Mouse (Mus musculus) heart, adult 2 months (tissue): Measurements from ENCODE around the gene Srp68. TPM values are rescaled to one million over a fixed set of nuclear protein-coding genes. Genes with fewer than 3 reads are reported as not detected.

ENCODE experiments used
- DNase-seq, 2 experiments: peaks; one replicate each; pipeline ENCODE4 v3.0.0; 2021
- H3K27ac ChIP-seq: fragments of 200-600 bp; 2 replicates; pipeline ENCODE4 v1.8.1; 2022
- H3K27me3 ChIP-seq: fragments of 200-500 bp; 2 replicates; pipeline ENCODE4 v1.6.1; 2012; ENCODE audit warnings: mild to moderate bottlenecking, low read length, inconsistent platforms, mixed read lengths; ENCODE audit not compliant: control insufficient read depth, insufficient read depth
- H3K36me3 ChIP-seq: fragments of 200-500 bp; 2 replicates; pipeline ENCODE4 v1.6.1; 2012; ENCODE audit warnings: low read length, inconsistent platforms; ENCODE audit not compliant: control insufficient read depth, insufficient read depth
- H3K4me1 ChIP-seq: fragments of 200-500 bp; 2 replicates; pipeline ENCODE4 v1.6.1; 2011; ENCODE audit warnings: low read length; ENCODE audit not compliant: control insufficient read depth, insufficient read depth
- H3K4me3 ChIP-seq: fragments of 200-600 bp; 2 replicates; pipeline ENCODE4 v1.8.1; 2022
- H3K79me2 ChIP-seq: fragments of 200-500 bp; replicated peaks from 2 replicates; pipeline ENCODE4 v1.6.1; 2012; ENCODE audit warnings: mild to moderate bottlenecking, inconsistent platforms, low read length, moderate library complexity, mixed read lengths; ENCODE audit not compliant: control insufficient read depth, insufficient read depth
- H3K9ac ChIP-seq: fragments of 200-500 bp; 2 replicates; pipeline ENCODE4 v1.6.1; 2012; ENCODE audit warnings: low read depth, mild to moderate bottlenecking, control low read depth, inconsistent platforms, low read length, mixed read lengths
- CTCF ChIP-seq: fragments of 200-600 bp; IDR thresholded peaks from 2 replicates; pipeline ENCODE4 v1.8.1; 2022; ENCODE audit warnings: antibody characterized with exemption, mild to moderate bottlenecking, moderate library complexity
- EP300 ChIP-seq: fragments of 200-500 bp; IDR thresholded peaks from 2 replicates; pipeline ENCODE4 v1.6.1; 2011; ENCODE audit warnings: low read depth, low read length, control low read depth; ENCODE audit not compliant: insufficient read depth
- POLR2A ChIP-seq: fragments of 200-500 bp; IDR thresholded peaks from 2 replicates; pipeline ENCODE4 v1.6.1; 2011; ENCODE audit warnings: mild to moderate bottlenecking, low read depth, low read length, control low read depth; ENCODE audit not compliant: insufficient read depth
- WGBS: fragments of 180-500 bp; shearing (Covaris S2); methylation state at CpG from one replicate; pipeline ENCODE4 v1.1.7; 2018; 5-methylcytosine and 5-hydroxymethylcytosine counted together
- intact Hi-C: fragments of 180-260 bp; cut with DNase I; formaldehyde crosslinking; loops from one replicate; pipeline ENCODE4 v1.15.1; 2025
- polyA plus RNA-seq: library from polyadenylated mRNA; depleted of rRNA; stranded (reverse); fragments of >200 nt; gene quantifications from 2 replicates; pipeline ENCODE4 v1.2.3, GENCODE M21; 2012
- total RNA-seq, 2 experiments: library from RNA; stranded (reverse); gene quantifications; 2 replicates each; pipeline ENCODE4 v1.2.3; 2021

The Srp68 gene
- total and polyA plus RNA-seq, 3 experiments, result 40.0 to 71.2 (median 61.5) TPM

DNA sequence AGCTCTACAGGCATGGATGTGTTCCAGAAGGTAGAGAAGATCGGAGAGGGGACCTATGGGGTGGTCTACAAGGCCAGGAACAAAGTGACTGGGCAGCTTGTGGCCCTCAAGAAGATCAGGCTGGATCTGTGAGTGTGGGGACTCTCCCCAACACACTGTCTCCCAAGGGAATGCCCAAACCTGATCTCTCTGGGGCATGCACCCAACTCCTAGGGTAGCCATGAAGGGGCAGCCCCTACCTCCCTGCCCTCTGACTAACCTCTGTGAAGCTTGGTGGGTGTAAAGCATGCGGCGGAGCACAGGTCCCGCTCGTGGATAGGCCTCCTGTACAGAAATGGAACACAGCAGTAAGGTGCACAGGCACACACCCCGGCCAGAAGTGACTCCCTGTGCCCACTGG is 58.0 kb downstream of the Srp68 start:
- intact Hi-C loops, result loop anchor here (5.0 kb wide), 1 partner anchor 134 kb away; no protein-coding TSS in a partner anchor
- H3K36me3 ChIP-seq, result no peaks in the 10 kb centered on the region
- 94% methylated on average over 6 of the region's 6 CpGs for WGBS
- no peak overlapping the region for H3K27ac ChIP-seq
- DNase-seq, result no peak
- no peaks in the 10 kb centered on the region for H3K27me3 ChIP-seq
- H3K79me2 ChIP-seq, result no peaks in the 10 kb centered on the region
- no peak overlapping the region for H3K4me3 ChIP-seq
- peaks cover 20% of the 10 kb centered on the region for H3K4me1 ChIP-seq
- no peak overlapping the region for H3K9ac ChIP-seq
- TF ChIP-seq EP300 (no peak), CTCF (no peak), POLR2A (no peak)

DNA sequence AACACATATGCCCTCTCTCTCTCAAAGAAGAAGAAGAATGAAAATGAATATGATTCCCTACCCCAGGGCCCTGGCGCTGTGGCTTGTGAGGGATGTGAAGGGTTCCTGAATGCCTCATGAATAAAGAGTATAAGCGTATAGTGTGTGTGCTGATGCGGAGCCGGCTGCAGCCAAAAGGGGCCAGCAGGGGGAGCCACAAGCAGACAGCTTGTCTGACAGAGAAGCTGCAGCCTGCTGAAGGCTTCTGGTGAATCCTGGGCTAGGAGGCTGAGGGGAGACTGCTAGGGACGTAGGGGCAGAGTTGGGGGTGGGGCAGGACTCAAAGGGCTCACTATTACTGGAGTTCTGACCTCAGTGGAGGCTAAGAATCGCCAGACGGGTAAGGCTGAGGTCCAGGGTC is 58.8 kb downstream of the Srp68 start:
- intact Hi-C loops, result loop anchor here (5.0 kb wide), 1 partner anchor 133 kb away; no protein-coding TSS in a partner anchor
- no peak overlapping the region for H3K27ac ChIP-seq
- H3K9ac ChIP-seq, result no peak overlapping the region
- DNase-seq, result no peak
- 93% methylated on average over 7 of the region's 7 CpGs for WGBS
- H3K4me1 ChIP-seq, result peaks cover 20% of the 10 kb centered on the region
- H3K36me3 ChIP-seq, result no peaks in the 10 kb centered on the region
- no peak overlapping the region for H3K4me3 ChIP-seq
- TF ChIP-seq POLR2A (no peak), CTCF (peak; percentile 44)
- H3K27me3 ChIP-seq, result no peaks in the 10 kb centered on the region
- no peaks in the 10 kb centered on the region for H3K79me2 ChIP-seq

GRCm38 (mm10) chr11:116213877-116214510 is 60.0 kb downstream of the Srp68 start:
- 78% methylated on average over 13 of the region's 13 CpGs for WGBS
- intact Hi-C loops, result no loop called here
- Histone ChIP-seq H3K4me3 (no peak overlapping the region), H3K36me3 (no peaks in the 10 kb centered on the region), H3K27ac (no peak overlapping the region), H3K27me3 (no peaks in the 10 kb centered on the region), H3K4me1 (peaks cover 14% of the 10 kb centered on the region), H3K9ac (no peak overlapping the region), H3K79me2 (no peaks in the 10 kb centered on the region)
- DNase-seq, result no peak
- TF ChIP-seq CTCF (no peak), EP300 (no peak), POLR2A (no peak)

- 94% methylated on average over 6 of the region's 6 CpGs for WGBS
- DNase-seq, result no peak
- Histone ChIP-seq H3K36me3 (no peaks in the 10 kb centered on the region), H3K4me3 (no peak overlapping the region), H3K79me2 (no peaks in the 10 kb centered on the region), H3K4me1 (peaks cover 4% of the 10 kb centered on the region), H3K27ac (no peak overlapping the region), H3K27me3 (no peaks in the 10 kb centered on the region), H3K9ac (no peak overlapping the region)
- TF ChIP-seq CTCF, result no peak
- no peak for TF ChIP-seq POLR2A
- no peak for TF ChIP-seq EP300
- intact Hi-C loops, result no loop called here
These were observed 61.2 kb downstream of the Srp68 start for GRCm38 (mm10) chr11:116212847-116213246.

DNA sequence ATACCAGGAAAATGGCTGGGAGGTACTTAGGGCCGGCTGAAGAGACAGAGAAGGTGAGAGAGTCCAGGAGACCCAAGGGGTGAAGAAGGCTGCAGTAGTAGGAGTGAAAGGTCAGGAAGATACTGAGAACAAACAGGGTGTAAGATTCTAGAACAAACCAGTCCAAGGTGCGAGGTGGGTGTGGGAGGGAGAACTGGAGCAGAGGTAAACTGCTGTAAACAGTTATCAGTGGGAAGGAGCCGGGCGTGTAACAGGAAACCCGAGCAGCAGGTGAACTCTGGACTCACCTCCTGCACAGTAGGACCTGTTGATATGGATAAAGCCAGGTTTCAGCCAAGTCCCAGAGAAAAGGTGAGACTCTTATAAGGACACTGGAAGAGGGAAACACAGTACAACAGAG is 63.3 kb downstream of the Srp68 start:
- Histone ChIP-seq H3K79me2 (no peaks in the 10 kb centered on the region), H3K4me3 (no peak overlapping the region), H3K27ac (no peak overlapping the region), H3K27me3 (no peaks in the 10 kb centered on the region), H3K36me3 (no peaks in the 10 kb centered on the region), H3K4me1 (no peaks in the 10 kb centered on the region), H3K9ac (no peak overlapping the region)
- no peak for DNase-seq
- 71% methylated on average over 5 of the region's 5 CpGs for WGBS
- TF ChIP-seq CTCF (no peak), EP300 (no peak), POLR2A (no peak)
- intact Hi-C loops, result no loop called here

DNA sequence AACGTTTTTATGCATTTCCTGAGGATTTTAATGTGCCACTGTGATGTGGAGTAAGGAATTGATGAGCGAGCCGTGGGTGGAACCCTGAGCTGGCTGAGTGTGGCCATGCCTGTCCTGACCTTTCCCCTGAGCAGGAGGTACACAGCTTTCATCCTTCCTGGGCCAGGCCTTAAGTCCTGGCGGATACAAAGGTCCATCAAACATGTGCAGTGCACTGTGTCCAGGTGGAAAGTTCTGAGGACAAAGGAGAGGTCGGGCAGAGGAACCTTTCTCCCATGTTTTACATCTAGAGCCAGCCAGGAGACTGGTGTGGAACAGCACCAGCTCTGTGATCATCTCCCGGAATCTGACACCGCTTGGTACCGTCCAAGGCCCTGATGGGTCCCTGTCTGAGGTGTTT is 64.8 kb downstream of the Srp68 start:
- no peaks in the 10 kb centered on the region for H3K79me2 ChIP-seq
- no peak overlapping the region for H3K4me3 ChIP-seq
- WGBS, result 78% methylated on average over 8 of the region's 8 CpGs
- intact Hi-C loops, result no loop called here
- no peak overlapping the region for H3K27ac ChIP-seq
- no peak for DNase-seq
- no peak for TF ChIP-seq EP300
- no peak for TF ChIP-seq CTCF
- TF ChIP-seq POLR2A, result no peak
- no peak overlapping the region for H3K9ac ChIP-seq
- H3K36me3 ChIP-seq, result no peaks in the 10 kb centered on the region
- no peaks in the 10 kb centered on the region for H3K27me3 ChIP-seq
- H3K4me1 ChIP-seq, result no peaks in the 10 kb centered on the region
